Mouse (Mus musculus) small intestine, adult 2 months (tissue): ENCODE measurements around the gene Gm9045.
"Not testable (repeated sequence)": the region's sequence is repeated elsewhere in the genome, so short reads cannot be mapped to it uniquely, and the experiment has no call there.

ENCODE experiments used
- CTCF ChIP-seq: fragments of 200-500 bp; IDR thresholded peaks from 2 replicates; pipeline ENCODE4 v1.5.1; 2012; ENCODE audit warnings: low read depth, mild to moderate bottlenecking, control low read depth, inconsistent platforms, low read length, moderate library complexity, mixed read lengths; ENCODE audit not compliant: insufficient replicate concordance, insufficient read length; ENCODE audit errors: extremely low read depth
- POLR2A ChIP-seq: fragments of 200-500 bp; IDR thresholded peaks from 2 replicates; pipeline ENCODE4 v1.6.1; 2012; ENCODE audit warnings: low read depth, mild to moderate bottlenecking, control low read depth, inconsistent platforms, low read length, moderate library complexity

DNA sequence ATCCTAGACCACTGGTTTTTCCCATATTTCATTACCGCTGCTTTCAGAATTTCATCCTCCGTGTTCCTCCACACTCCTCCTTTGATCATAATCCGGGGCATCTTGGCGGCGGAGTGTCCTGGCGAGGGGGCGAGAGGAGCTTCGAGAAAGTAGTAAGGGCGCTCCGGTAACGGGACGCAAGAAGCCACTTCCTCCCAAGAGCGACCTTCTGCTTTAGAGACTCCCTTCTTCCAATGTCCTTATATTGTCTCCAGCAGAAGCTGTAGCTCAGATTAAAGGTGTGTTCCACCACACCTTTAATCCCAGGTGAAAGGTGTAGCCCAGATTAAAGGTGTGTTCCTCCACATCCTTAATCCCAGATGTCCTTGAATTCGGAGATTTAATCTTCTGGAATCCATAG is at the start of gene Gm9045:
- TF ChIP-seq CTCF, POLR2A: not testable (repeated sequence)
